Mouse (Mus musculus): Measurements from ENCODE around the gene Adck1.

- no peak for TF ChIP-seq POLR2A (IDR thresholded peaks at IDR 0.05; ENCODE audit: low read depth, low read length)
- TF ChIP-seq CTCF (conservative IDR thresholded peaks at IDR 0.05; ENCODE audit: insufficient read depth, insufficient read length, low read depth, low read length), result no peak
Observed at GRCm38 (mm10) chr12:88476702-88477101, 116.3 kb downstream of the Adck1 start.

Data from kidney, adult 2 months (tissue).